Comparison of ENCODE assay signal across 8 mouse cellular contexts in the genomic region with DNA sequence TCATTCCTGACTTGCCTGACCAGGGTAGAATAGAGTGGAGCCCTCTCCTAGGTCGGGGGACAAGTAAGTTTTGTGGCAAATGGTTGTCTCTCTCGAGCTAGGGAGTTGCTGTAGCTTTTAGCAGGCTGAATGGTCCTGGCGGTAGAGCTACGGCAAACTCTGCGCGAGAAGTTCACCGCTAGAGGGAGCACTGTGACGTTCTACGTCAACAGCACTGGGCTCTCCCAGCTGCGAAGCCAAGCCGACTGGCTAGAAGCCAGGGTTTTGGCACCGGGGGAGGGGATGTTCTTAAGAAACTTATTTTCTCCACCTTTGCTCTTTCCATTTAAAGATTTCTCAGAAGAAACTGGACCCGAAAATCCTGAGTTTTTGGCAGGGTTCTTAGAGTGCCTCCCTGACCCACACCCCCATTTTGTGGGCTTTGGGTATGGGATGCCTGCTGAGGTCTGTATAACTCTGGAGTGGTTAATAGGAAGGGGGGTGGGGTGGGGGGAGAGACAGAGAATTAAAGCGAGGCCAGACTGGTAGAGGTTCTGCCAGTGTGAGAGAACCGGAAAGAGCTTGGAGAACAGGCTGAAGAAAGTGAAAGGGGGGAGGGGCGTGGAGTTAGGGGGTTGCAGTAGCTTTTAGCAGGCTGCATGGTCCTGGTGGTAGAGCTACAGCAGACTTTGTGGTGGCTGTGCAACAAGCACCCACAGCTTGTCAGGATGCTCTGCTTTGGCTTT. TPM values are rescaled to one million over a fixed set of nuclear protein-coding genes. Genes with fewer than 3 reads are reported as not detected.
DNase-seq lines count a peak whose midpoint lies in the region; ATAC-seq lines count a peak whose summit lies in the region.

No protein-coding gene starts in this region.

- no peak overlapping the region for H3K4me3 ChIP-seq in hindbrain, embryonic 12.5 days
- 0 out of 2 replicates have a peak overlapping the region, but pooled peaks have one; percentile 11 for H3K4me3 ChIP-seq in lung, embryonic 15.5 days

- H3K27me3 ChIP-seq in hindbrain, embryonic 12.5 days = no peaks in the 10 kb centered on the region
- no peaks in the 10 kb centered on the region for H3K27me3 ChIP-seq in lung, embryonic 15.5 days

- H3K36me3 ChIP-seq in hindbrain, embryonic 12.5 days = no peaks in the 10 kb centered on the region
- no peaks in the 10 kb centered on the region for H3K36me3 ChIP-seq in lung, embryonic 15.5 days

- 7% methylated on average over 16 of the region's 16 CpGs for WGBS in hindbrain, embryonic 12.5 days
- 4% methylated on average over 16 of the region's 16 CpGs for WGBS in lung, embryonic 15.5 days

- peaks cover 8% of the 10 kb centered on the region; the same call in 1 of the 2 replicates for H3K4me1 ChIP-seq in hindbrain, embryonic 12.5 days
- H3K4me1 ChIP-seq in lung, embryonic 15.5 days = peaks cover 8% of the 10 kb centered on the region

- peak; percentile 2 for DNase-seq in adipocyte (ENCODE audit: low spot score)
- DNase-seq in cerebellum, postnatal 36 days = peak; percentile 84
- peak; percentile 84 to 91 for DNase-seq in frontal cortex, postnatal 36 days (ENCODE audit: low spot score in 2 of 2)
- peak; percentile 84 for DNase-seq in layer of hippocampus, adult 9-11 months
- peak; percentile 93 for DNase-seq in retina, postnatal 1 day
- peak; percentile 88 for DNase-seq in urinary bladder, postnatal 14 days (ENCODE audit: low spot score)

- no peaks in the 10 kb centered on the region for H3K9me3 ChIP-seq in hindbrain, embryonic 12.5 days (replicated peaks)
- no peaks in the 10 kb centered on the region for H3K9me3 ChIP-seq in lung, embryonic 15.5 days

- no peak overlapping the region for H3K9ac ChIP-seq in hindbrain, embryonic 12.5 days
- no peak overlapping the region for H3K9ac ChIP-seq in lung, embryonic 15.5 days

- no peak overlapping the region for H3K27ac ChIP-seq in hindbrain, embryonic 12.5 days
- H3K27ac ChIP-seq in lung, embryonic 15.5 days = no peak overlapping the region

- H3K4me2 ChIP-seq in hindbrain, embryonic 12.5 days (replicated peaks) = peak overlapping the region; percentile 42
- H3K4me2 ChIP-seq in lung, embryonic 15.5 days = peak overlapping the region; percentile 52

- ATAC-seq in hindbrain, embryonic 12.5 days (ENCODE audit: low FRiP score) = peak; percentile 90
- ATAC-seq in lung, embryonic 15.5 days (ENCODE audit: borderline replicate concordance, extremely low read depth, low FRiP score, low TSS enrichment) = peak; percentile 86; the same call in 1 of the 2 replicates

RNA-seq across cellular contexts. Expression of gene Klhl29, which starts 35.1 kb away (rescaled TPM):
- 4.2 and 4.4 TPM in 2 replicates for polyA plus RNA-seq in hindbrain, embryonic 12.5 days (2016; fragmentation: Nextera tagmentation; extraction: Ambion mirVana)
- 0.34 and 0.47 TPM in 2 replicates for polyA plus RNA-seq in lung, embryonic 15.5 days (2015; fragmentation: Nextera tagmentation; extraction: Ambion mirVana)

Comparison
In these comparisons a context has a peak if more than half of its experiments do, and no peak if none do; other contexts are left out.
1. DNase-seq: peak in every context shown above with its lines; median percentile 93 in retina, postnatal 1 day; 88 in urinary bladder, postnatal 14 days; 88 in frontal cortex, postnatal 36 days; 84 in cerebellum, postnatal 36 days; 84 in layer of hippocampus, adult 9-11 months; 2 in adipocyte.